Mouse (Mus musculus): ENCODE data around the gene Hipk1.
"Not testable (repeated sequence)": the region's sequence is repeated elsewhere in the genome, so short reads cannot be mapped to it uniquely, and the experiment has no call there.

Hipk1 gene

GRCm38 (mm10) chr3:103791230-103792110 lies at the start of gene Hipk1:
Gene Hipk1, minus strand, starts transcription at chr3:103791563.
- DNase-seq (ENCODE audit: low spot score), result peak; percentile 86

GRCm38 (mm10) chr3:103840946-103841345 lies 49.6 kb upstream of the Hipk1 start:
- DNase-seq (ENCODE audit: low spot score), result not testable (repeated sequence)

DNA sequence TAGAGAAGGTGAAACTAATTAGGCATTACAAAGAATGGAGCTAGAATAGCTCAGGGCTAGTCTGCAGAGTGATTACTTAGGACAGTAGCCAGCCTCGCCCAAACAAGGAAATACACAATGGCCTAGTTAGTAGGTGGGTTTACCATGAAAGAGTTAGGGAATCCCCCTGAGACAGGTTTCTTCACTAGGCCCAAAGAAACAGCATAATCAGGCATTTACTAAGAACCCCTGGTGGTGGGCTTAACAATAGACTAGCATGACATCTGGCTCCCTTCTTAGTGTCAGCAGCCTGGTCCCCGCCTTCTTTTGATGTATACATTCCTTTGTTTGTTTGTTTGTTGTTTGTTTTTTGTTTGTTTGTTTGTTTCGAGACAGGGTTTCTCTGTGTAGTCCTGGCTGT lies 48.8 kb upstream of the Hipk1 start:
- DNase-seq (ENCODE audit: low spot score), result not testable (repeated sequence)

GRCm38 (mm10) chr3:103839711-103840110 lies 48.3 kb upstream of the Hipk1 start:
- DNase-seq (ENCODE audit: low spot score), result no peak

GRCm38 (mm10) chr3:103836453-103836852 lies 45.1 kb upstream of the Hipk1 start:
- no peak for DNase-seq (ENCODE audit: low spot score)

- DNase-seq (ENCODE audit: low spot score), result no peak
These were observed 44.6 kb upstream of the Hipk1 start for GRCm38 (mm10) chr3:103835951-103836310.

DNA sequence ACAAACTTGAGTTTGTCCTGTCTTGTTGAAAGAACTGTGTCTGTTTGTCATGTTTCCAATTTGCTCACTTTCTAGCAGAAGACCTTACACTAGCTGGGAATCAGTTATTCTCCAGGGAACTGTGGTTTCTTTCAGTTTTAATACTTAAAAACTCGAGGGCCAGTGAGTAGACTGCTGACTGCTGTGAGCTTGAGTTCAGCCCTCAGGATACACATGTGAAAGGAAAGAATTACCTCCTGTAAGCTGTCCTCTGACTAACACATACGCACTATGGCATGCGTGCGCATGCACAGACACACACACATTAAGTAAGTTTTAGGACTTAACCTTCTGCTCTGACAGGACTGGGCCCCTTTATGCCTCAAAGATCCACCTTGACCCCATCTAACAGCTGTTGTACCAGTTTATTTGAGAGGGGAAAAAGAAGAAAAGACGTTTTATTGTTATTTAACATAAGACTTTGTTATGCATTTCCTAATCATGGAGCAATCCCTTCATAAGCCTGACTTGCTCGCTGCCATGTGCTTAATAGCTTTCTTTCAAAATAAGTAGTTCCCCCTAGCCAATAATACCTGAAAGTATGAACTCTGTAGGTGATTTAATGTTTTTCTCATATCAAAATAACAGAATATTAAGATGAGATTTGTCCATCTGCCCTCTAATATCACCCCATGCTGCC lies 44.0 kb upstream of the Hipk1 start:
- DNase-seq (ENCODE audit: low spot score), result no peak

- no peak for DNase-seq (ENCODE audit: low spot score)
These were observed 42.6 kb upstream of the Hipk1 start for GRCm38 (mm10) chr3:103834001-103834400.

GRCm38 (mm10) chr3:103832426-103832825 lies 41.1 kb upstream of the Hipk1 start, which contains the start of gene Bcl2l15:
Gene Bcl2l15, plus strand, starts transcription at chr3:103832601.
- DNase-seq (ENCODE audit: low spot score), result no peak

DNA sequence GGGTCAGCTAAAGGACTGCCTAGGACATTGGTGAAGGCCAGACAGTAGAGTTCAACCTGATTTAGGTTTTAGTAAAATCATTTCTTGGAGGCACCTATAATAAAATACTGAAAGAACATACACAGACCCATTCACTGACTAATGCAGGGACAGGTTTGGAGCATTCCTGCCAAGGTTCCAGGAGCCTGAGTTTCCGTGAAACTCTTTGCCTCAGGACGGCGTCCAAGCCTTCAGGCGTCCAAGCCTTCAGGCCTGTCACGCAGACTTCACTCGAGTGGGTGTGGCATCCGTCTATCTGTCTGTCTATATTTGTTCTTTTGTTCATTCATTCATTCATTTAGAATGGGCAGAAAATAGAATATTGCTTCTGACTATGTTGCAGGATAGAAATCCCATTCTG lies 39.8 kb upstream of the Hipk1 start:
- no peak for DNase-seq (ENCODE audit: low spot score)

DNA sequence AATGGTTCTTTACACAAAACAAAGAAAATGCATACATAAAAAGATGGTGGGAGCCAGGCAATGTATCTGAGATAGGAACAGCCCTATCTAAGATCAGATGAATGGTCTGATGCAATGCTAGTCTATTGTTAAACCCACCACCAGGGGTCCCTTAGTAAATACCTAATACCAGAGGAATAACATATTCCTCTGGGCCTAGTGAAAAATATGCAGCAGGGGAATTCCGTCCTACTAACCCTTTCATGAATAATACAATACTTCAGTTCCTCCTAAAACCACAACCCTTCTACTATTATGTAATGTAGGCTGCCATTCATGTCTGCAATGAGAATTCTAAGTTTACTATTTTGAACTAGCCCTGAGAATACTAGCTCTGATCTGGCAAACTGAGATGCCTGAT lies 39.3 kb upstream of the Hipk1 start:
- DNase-seq (ENCODE audit: low spot score), result not testable (repeated sequence)

DNA sequence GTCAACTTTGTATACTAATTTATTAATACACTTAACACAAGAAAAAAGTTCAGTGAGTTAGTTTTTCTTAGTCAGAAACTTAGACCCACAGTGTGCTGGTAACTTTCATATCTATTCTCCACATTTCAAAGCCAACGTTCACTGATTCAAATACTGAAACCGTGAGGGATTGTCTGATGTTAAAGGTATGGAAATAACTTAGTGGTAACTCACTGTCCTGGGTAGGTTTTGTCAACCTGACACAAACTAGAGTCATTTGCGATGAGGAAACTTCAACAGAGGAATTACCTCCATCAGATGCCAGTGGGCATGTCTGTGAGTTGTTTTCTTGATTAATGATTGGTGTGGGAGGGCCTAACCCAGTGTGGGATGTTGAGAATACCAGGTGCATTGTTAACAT lies 37.7 kb upstream of the Hipk1 start:
- DNase-seq (ENCODE audit: low spot score), result no peak

GRCm38 (mm10) chr3:103827548-103827947 lies 36.2 kb upstream of the Hipk1 start:
- no peak for DNase-seq (ENCODE audit: low spot score)

DNA sequence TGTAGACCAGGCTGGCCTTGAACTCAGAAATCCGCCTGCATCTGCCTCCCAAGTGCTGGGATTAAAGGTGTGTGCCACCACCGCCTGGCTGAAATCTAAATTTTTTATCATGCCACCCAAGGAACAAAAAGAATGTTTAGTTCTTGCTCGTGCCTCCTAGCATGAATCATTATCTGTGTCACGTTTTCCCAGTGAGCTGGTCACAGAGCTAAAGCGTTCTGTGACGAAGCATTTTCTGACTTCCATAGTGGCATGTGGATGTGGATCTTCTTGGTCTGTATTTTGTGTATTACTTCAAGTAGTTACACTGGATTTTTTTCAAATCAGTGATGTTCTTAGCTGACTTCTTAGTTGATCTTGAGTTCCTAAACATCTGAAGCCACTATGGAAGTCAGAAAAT lies 19.6 kb upstream of the Hipk1 start:
- DNase-seq (ENCODE audit: low spot score), result no peak

GRCm38 (mm10) chr3:103809799-103810150 lies 18.4 kb upstream of the Hipk1 start:
- no peak for DNase-seq (ENCODE audit: low spot score)

DNA sequence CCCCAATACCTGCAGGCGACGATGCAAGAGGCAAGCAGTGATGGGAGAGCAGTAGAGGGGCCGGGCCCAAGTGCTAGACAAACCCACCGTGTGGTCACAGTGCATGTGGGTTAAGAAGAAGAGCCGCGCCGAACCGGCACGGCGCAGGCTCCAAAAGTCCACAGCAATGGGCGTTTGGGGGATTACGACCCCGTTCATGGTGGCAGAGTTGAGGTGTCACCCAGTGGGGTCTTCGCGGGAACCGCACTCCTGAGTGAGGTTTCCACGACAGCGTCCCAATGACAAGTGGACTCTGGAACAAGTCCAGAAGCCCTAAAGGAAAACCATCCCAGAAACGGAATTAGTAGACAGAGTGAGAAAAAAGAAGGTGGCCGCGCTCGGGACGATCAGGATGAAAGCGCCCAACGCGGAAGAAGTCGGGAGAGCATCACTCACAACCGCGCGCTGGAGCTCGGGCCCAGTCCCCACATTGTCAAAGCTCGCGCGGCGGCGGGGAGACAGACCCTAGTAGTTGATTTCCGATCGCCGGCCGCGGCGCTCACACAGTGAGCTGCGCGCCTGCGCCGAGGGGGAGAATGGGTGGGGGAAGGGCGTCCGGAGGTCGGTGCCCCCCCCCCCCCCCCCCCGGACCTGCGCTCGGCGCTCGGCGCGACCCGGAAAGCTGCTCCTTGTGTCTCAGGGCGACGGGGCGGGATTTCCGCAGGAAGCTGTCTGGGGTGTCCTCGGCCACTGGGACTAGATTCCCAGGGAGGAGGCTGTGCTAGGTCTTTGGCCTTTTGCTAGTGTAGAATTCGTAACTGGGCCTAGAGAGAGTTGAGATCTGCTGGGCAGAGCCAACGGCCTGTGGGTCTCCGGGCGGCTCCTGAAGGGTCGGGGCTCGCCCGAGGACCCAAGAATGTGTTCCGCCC lies 17.8 kb upstream of the Hipk1 start, which contains the start of the genes Dclre1b, Ap4b1 and Gm43064:
Dclre1b (minus strand) TSS at position 554 of the 908 bp plus-strand sequence.
Ap4b1 (plus strand) TSS at position 630 of the 908 bp plus-strand sequence.
Gm43064 (plus strand) TSS at position 683 of the 908 bp plus-strand sequence.
- DNase-seq (ENCODE audit: low spot score), result peak; percentile 89

GRCm38 (mm10) chr3:103805671-103806070 lies 14.3 kb upstream of the Hipk1 start:
- no peak for DNase-seq (ENCODE audit: low spot score)

DNA sequence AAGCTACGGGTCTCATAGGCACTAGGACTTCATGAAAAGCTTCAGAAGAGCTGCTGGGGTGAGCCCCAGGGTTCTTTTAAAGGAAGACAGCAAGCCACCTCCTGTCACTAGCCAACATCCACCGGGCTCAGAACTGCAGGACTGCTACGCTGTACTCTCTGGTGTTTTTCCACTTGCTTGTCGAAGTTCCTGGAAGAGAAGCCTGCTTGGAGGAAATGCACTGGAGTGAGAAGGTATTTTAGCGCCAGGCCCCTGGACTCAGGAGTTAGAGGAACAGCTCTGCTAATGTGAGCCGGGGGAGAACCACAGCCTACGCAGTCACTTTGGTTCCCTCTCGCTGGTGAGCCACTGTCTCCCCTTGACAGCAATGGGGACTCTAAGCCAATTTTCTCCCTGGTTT lies 11.5 kb upstream of the Hipk1 start:
- DNase-seq (ENCODE audit: low spot score), result no peak

DNA sequence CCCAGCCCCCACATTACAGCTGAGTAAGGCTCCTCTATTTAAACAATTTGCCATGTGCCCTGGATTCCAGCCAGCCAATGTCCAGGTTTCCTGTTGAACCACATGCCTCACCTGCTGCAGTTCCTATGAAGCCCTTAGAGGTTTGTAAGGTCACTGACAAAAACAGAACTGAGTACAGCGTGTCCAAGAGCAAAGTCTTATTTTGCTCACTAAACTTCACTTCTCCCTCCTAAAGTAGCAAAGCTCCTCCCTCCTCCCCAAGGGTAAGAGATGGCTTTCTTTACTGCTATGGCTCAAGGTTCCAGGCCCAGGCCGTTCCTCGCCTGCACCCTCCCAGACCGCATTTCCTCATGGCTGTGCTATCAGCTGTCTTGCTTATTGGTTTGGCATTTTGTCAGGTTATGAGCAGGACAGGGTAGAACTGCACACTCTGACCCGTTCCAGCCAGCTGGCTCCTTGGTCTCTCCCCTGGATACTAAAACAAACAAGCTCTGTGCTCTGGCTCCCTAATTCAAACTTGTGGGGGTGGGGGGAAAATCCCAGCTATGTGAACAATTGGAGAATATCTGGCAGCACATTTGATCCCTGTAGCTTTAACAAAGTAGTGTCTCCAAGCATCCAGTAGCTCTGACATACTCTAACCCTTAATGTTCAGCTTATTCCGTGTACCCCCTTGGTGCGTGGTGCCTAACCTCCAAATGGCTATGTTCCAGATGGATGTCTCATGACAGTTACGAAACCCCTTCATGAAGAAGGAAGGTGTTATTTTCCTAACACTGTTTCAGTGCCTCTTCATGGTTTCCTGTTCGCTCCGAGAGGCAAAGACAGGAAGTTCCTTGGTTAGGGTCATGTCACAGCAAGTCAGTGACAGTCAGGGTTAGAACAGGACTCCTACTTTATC lies 10.5 kb upstream of the Hipk1 start:
- peak; percentile 47 for DNase-seq (ENCODE audit: low spot score)

- DNase-seq (ENCODE audit: low spot score), result no peak
These were observed 8.1 kb upstream of the Hipk1 start for GRCm38 (mm10) chr3:103799507-103799906.

DNA sequence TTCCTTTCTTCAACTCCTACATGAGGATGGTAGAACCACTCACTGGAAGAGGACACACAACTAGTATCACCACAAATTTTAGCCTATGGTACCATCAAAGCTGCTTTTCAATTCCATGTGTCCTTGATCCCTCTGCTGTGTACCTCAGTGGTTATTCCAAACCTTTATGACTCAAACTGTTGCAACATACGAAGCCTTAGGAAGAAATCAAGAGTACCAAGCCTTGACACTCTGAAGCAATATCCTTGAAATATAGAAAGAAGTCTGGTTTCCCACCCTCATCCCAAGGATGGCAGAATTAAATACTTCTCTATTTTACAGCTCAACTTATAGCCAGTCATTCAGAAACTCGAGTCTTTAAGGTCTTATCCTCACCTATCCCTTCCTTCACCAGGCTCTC lies 5.0 kb upstream of the Hipk1 start:
- no peak for DNase-seq (ENCODE audit: low spot score)
